Mouse (Mus musculus) cerebellum, adult 11 months (tissue): ENCODE results near the gene Ubfd1.
"Not testable (repeated sequence)": the region's sequence is repeated elsewhere in the genome, so short reads cannot be mapped to it uniquely, and the experiment has no call there.

Source experiments
- DNase-seq: peaks from one replicate; pipeline ENCODE4 v3.0.0; 2022

The Ubfd1 gene

DNA sequence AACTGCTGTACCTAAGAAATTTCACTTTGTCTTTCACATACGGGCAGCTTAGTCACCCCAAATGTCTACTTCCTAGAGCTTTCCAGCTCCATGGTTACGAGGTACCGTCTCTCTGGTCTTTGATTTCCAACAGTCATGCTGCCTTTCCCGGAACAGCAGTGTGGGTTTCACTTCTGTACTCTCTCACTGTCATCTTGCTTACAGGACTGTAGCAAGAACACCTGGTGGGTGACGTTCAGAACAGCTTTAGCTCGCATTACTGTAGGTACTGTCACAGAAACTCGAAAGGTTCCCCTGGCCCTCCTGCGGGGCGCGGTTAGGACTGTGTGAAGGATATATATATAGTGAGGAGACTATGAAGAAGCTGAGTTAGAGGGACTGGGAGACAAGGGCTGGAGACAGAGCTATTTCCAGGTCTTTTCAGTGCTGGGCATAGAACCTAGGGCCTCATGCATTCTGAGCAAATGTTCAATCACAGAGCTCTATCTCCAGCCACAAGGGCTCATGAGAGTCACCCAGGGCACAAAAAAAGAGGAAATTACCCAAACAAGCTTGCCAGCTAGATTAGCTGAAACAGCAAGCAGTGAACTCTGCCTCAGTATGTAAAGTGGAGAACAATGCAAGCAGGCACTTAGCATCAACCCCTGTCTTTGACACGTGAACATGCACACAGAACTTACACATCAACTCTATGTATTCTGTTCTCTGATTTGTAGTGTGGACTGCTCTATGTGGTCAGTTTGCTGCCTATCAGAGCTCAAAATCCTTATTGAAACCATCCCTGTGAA, 20.4 kb downstream of the Ubfd1 start:
- DNase-seq: no peak

DNA sequence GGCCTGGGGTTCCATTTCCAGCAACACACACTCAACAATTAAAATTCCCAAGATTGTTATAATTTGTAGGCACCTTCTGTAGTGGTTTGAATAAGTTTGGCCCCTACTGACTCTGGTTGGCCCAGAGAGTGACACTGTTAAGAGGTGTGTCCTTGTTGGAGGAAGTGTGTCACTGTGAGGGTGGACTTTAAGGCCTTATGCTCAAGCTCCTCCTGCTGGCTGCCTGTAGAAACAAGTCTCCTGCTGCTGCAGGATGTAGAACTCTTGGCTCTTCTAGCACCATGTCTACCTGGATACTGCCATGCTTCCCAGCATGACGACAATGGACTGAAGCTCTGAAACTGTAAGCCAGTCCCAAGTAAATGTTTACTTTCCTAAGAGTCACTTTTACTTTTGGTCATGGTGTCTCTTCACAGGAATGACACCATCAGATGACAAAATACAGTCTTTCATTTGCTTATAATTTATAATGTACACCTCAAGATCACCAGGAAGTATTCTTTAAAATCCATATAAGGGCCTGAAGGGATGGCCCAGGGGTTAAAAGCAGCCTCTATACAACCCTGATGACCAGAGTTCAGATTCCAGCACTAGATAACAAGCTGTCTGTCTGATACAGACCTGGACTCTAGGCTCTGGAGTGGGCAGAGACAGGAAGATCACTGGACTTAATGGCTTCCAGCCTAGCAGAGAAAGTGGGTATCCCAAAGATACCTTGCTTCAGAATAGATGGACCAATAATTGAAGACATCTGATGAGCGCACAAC, 27.8 kb downstream of the Ubfd1 start:
- DNase-seq: no peak

DNA sequence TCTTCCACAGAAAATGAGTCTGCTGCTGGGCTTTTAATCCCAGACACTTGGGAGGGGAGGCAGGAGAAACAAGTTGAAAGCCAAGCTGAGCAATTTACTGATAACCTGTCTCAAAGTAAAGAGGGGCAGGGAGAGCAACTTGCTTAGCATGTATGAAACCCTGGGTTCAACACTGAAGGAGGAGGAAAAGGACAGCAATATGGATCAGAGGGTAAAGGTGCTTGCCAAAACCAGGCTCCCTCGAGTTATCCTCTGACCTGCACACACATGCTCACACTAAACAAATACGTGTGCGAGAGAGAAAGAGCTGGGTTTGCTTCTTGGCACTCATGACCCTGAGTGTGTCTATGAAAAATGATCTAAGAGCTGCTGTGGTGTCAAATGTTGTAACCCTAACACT, 31.0 kb downstream of the Ubfd1 start:
- no peak for DNase-seq

DNA sequence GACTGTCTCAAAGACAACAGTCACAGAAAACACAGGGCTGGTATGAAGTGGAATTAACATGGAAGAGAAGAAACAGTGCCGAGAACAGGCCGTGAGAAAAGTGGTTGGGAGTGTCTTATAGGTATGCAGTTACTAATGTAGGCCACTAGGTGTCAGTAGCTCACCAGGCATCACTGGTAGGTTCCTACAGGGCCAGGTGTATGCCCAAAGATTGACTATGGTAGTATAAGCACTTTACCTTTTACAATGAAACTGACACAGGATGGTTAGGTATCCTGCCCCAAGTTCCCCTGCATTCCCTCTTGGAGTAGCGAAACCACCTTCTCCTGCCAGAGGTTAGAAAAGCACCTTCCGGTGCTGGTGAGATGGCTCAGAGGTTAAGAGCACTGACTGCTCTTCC, 32.2 kb downstream of the Ubfd1 start:
- peak; percentile 29 for DNase-seq

DNA sequence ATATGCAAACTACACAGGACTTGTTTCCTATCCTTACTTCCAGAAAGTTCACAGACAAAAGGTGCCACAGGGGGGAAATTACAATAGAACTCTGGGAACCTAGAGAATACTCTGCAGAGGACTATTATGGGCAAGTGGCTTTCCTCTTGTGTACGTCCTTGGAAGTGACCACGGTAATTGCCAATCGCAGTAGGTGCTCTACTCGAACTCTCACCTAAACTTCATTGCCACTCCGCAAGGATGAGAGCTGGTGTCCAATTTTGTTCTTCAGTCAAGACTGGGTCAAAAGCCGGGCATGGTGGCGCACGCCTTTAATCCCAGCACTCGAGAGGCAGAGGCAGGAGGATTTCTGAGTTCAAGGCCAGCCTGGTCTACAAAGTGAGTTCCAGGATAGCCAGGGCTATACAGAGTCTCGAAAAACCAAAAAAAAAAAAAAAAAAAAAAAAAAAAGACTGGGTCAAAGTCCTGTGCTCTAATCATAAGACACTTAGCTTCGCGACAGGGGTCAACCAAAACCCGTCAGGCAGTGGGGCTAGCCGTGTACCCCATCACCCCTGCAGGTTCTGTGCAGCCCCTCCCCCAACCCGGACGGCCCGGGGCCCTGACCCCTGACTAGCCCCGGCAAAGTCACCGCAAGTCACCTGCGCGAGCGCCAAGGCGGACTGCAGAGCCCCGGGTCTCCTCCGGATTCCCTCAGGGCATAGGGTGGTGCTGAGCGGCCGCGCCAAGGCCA, 34.2 kb downstream of the Ubfd1 start:
- DNase-seq: not testable (repeated sequence)

DNA sequence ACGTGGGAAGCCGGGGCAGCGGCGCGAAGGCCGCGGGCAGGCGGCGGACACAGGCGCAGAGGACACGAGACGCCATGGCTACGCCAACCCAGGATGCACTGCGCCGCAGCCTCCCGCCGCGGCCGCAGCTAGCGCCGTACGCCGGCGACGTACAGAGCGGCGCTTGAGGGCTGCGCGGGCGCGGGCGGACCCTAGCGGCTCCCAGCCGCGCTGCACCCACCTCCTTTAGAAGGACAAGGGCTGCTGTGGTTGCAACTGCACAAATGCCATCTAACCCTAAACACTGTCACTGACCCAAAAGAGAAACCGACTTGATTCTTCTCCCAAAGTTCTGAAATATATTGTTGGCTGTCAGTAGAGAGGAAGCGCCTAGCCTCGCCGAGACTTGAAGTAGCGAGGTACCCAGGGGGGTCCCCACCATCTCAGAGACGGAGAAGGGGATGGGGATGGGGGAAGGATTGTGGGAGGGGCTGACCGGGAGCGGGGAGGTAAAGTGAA, 34.8 kb downstream of the Ubfd1 start, which contains the start of gene Ndufab1:
Gene Ndufab1 (minus strand): TSS at position 140 of the 498 bp plus-strand sequence.
- peak; percentile 84 for DNase-seq

DNA sequence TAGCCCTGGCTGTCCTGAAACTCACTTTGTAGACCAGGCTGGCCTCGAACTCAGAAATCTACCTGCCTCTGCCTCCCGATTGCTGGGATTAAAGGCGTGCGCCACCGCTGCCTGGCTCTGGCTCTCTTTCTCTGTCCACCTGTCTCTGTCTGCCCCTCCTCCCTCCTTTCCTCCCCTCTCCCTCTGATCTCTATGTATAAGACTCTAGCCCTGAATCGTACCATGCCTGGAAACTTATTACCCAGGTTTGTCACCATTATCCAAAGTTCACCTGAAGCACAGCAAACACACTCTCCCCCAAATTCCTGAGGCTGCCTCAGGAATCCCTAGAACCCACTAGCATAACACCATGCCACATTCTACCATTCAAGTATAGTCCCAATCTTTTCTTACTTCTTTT, 41.2 kb downstream of the Ubfd1 start:
- no peak for DNase-seq

DNA sequence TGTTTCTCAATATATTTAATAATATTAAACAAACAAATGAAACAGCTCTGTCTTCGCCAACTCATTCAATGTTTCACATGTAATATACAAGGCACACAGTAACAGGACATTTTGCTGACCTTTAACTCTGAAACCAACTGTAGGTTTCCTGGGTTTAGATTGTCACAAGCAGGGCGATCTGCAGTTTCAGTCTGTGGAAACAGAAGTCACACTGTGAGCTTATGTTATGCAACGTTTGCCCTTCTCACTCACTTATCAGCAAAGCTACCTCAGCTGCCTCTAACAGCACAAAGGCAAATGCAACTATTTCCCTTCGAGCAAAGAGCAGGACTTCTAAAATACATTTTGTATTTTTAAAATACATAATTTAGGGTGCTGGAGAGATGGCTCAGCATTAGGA, 56.5 kb downstream of the Ubfd1 start:
- DNase-seq: no peak

DNA sequence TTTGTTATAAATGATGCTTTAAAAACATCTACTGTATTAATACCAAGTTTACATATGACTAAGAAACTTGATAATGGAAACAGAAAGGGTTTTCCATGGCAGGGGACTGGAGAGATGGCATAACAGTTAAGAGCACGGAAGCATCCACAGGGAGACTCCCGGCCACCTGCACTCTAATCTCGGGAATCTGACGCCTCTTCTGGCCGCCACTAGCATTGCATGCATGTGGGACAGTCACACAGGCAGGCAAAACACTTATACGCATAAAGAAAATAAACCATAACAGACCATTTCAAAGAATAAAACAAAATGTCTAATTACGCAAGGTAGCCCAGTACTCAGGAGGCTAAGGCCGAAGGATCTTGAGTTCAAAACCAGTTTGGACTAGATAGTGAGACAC, 58.7 kb downstream of the Ubfd1 start:
- no peak for DNase-seq

DNA sequence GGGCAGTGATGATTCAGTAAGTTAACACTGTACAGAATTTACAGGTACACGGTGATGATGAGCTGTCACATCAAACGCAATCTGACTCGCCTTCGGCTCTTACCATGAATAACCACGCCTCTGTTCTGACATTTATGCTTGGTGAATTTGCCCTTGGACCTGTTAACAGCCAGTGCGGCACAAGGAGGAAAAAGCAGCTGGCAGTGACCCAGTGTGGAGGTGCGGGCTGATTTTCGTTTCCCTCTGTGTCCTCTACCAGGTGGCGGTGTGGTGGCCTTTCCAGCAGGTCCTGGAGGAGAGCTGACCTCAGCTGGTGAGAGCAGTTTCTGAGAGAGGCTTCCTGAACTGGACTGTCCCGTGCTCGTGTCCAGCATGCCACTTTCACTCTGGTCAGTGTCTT, 60.0 kb downstream of the Ubfd1 start:
- no peak for DNase-seq
